Mouse (Mus musculus) Patski (cell line): ENCODE measurements at regions not wholly inside any gene's neighbourhood (a gene's known extent, or its start where the extent isn't known, plus 50 kb on each side); places are given as distances from the start of the nearest gene placed in this dataset.
A peak's percentile ranks its signal among the peaks of the same experiment; 100 is the strongest.

Experiments
- ATAC-seq: fragments of 100-300 bp; one replicate; pipeline ENCODE4 v1.8.0; 2021
- CTCF ChIA-PET: fragments of 350-600 bp; sonication (Branson Sonifier 250); formaldehyde crosslinking; loops from one replicate; lab custom pipeline; 2022; ENCODE audit warnings: inconsistent platforms; lab: Charles Lee
- POLR2A ChIA-PET: fragments of 350-600 bp; sonication (Branson Sonifier 250); formaldehyde crosslinking; loops from one replicate; lab custom pipeline; 2022; ENCODE audit warnings: antibody characterized with exemption, inconsistent platforms; lab: Charles Lee
- DNase-seq: peaks from one replicate; pipeline ENCODE4 v3.0.0-alpha.2; 2011; ENCODE audit warnings: low read depth, low spot score
- H3K27me3 ChIP-seq: fragments of 371-371 bp; one replicate; pipeline ENCODE4 v1.5.1; 2021
- CTCF ChIP-seq: fragments of 100-300 bp; IDR thresholded peaks from one replicate; pipeline ENCODE4 v1.5.1; 2021
- in situ Hi-C: fragments of 300-500 bp; cut with MboI; formaldehyde crosslinking; loops from 3 replicates; pipeline ENCODE4 v1.11.1; 2018; ENCODE audit warnings: low pct_unique_long_range_greater_than_20kb, mixed read lengths

GRCm38 (mm10) chr3:128261208-128261607, 365.1 kb upstream of the Fam241a start:
- no peak for TF ChIP-seq CTCF
- H3K27me3 ChIP-seq: no peaks in the 10 kb centered on the region

DNA sequence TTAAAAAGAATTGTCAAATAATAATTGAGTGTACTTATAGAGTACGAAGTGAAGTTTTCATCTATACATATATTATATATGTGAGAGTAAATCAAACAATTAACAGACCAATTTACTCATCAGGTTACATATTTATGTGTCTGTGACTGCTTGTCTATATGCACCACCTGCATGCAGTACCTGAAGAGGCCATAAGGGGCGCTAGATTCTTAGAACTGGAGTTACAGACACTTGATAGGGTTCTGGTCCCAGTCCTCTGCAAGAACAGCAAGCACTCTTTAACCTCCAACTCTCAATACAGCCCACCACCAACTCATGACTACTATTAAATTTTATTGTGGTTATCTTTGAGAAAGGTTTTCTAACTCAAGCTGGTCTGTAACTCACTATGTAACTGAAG, 351.7 kb upstream of the Fam241a start:
- peak; percentile 45 for TF ChIP-seq CTCF
- ATAC-seq (no peak), DNase-seq (no peak)
- POLR2A ChIA-PET: no interaction called here
- CTCF ChIA-PET: interaction anchor here (0.5 to 2.0 kb wide), 5 partner anchors 8 to 117 kb away, joined by 3 to 6 read pairs (median 3); no protein-coding TSS in a partner anchor
- in situ Hi-C loops: no loop called here
- H3K27me3 ChIP-seq: no peaks in the 10 kb centered on the region

More at GRCm38 (mm10) chr3:128261208-128261607, 365.1 kb upstream of the Fam241a start:
- ChIA-PET POLR2A (no interaction called here), CTCF (interaction anchor here (1.7 kb wide), 1 partner anchor 15 kb away, joined by 3 read pairs; no protein-coding TSS in a partner anchor)
- DNase-seq (no peak), ATAC-seq (no peak)
- in situ Hi-C loops: no loop called here

DNA sequence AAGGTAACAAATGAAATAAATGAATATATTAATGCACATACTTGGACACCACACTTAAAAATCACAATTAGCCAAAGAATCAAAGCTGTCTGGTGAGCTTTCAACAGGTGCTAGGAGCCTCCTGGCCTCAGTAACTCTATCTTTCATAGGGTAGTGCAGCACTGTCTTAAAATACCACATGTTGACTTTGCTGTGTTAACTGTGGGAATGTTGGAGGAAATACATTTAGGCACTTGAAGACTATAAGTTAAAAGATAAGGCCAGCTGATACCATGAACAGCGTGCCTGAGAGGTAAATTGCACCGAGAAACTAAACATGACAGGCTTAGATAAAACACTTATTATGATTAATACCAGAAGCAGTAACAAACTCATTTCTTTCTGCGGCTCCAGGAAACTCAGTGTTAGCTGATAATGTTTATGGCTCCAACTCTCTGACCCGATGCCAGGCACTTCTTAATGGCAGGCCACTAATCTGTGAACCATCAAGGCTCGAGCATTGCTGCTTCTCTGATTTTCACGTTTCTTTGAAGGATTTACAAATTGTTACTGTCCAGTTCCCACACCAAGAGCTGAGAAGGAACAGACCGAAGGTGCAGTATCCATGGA, 343.8 kb upstream of the Fam241a start:
- no peak for TF ChIP-seq CTCF
- in situ Hi-C loops: no loop called here
- H3K27me3 ChIP-seq: peaks cover 15% of the 10 kb centered on the region
- POLR2A ChIA-PET: no interaction called here
- DNase-seq (no peak), ATAC-seq (no peak)
- CTCF ChIA-PET: interaction anchor here (1.0 to 1.3 kb wide), 2 partner anchors 8 to 47 kb away, joined by 4 to 6 read pairs; no protein-coding TSS in a partner anchor

DNA sequence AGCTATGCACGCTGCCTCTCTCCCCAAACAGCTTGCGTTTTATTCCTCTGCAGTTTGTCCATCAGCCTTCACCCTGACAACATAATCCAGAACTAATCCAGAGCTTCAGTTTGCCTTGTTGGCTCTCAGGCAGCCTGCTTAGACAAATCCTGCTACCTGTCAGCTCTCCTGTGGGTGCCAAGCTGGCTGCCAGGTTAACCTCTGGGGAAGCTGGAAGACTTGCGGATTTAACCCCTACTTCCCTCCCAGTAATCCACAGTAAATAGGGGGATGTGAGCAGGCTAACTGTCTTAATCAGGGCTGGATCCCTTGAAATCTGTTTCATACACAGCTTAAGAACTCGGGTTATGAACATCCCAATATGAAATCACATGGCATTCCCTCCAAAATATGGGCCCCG, 334.3 kb upstream of the Fam241a start:
- POLR2A ChIA-PET: no interaction called here
- no peak for TF ChIP-seq CTCF
- in situ Hi-C loops: no loop called here
- DNase-seq: no peak
- ATAC-seq: no peak
- CTCF ChIA-PET: interaction anchor here (1.4 kb wide), 1 partner anchor 8 kb away, joined by 4 read pairs; no protein-coding TSS in a partner anchor
- peaks cover 28% of the 10 kb centered on the region for H3K27me3 ChIP-seq

- POLR2A ChIA-PET: no interaction called here
- ATAC-seq (no peak), DNase-seq (no peak)
- CTCF ChIA-PET: interaction anchor here (1.1 to 1.2 kb wide), 2 partner anchors 24 to 110 kb away, joined by 3 read pairs; no protein-coding TSS in a partner anchor
- in situ Hi-C loops: no loop called here
- no peak for TF ChIP-seq CTCF
- peaks cover 15% of the 10 kb centered on the region for H3K27me3 ChIP-seq
Observed at GRCm38 (mm10) chr3:128226930-128227585, 330.9 kb upstream of the Fam241a start.

- no peak for TF ChIP-seq CTCF
- ATAC-seq (no peak), DNase-seq (no peak)
- ChIA-PET CTCF (no interaction called here), POLR2A (no interaction called here)
- in situ Hi-C loops: no loop called here
- peaks cover 10% of the 10 kb centered on the region for H3K27me3 ChIP-seq
Observed at GRCm38 (mm10) chr3:128226503-128226902, 330.4 kb upstream of the Fam241a start.

DNA sequence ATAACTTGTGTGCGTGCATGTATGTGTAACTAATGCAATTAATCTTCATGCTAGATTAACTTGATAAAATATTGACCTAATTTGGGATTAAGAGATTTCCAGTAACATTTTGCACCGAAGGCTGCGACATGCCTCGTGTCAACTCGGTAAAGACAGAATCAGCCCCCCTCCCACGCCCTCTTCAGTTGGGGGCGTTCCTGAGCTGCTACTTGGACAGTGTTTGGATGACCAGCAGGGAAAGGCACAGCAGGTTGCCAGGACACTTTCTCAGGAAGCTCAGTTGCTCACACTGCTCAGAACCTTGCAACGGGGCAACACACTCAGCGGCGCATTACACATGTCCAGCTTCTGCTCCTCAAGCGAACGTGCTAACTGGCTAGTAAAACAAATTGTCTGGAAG, 326.2 kb upstream of the Fam241a start:
- ChIA-PET POLR2A (interaction anchor here (0.7 kb wide), 1 partner anchor 16 kb away, joined by 3 read pairs; no protein-coding TSS in a partner anchor), CTCF (interaction anchor here (0.9 to 1.4 kb wide), 2 partner anchors 8 to 36 kb away, joined by 3 to 4 read pairs; no protein-coding TSS in a partner anchor)
- ATAC-seq: no peak
- in situ Hi-C loops: no loop called here
- DNase-seq: no peak
- TF ChIP-seq CTCF: no peak
- H3K27me3 ChIP-seq: peaks cover 10% of the 10 kb centered on the region

- no peak for DNase-seq
- in situ Hi-C loops: no loop called here
- POLR2A ChIA-PET: interaction anchor here (0.6 kb wide), 1 partner anchor 233 kb away, joined by 3 read pairs; no protein-coding TSS in a partner anchor
- H3K27me3 ChIP-seq: peaks cover 10% of the 10 kb centered on the region
- TF ChIP-seq CTCF: no peak
- no peak for ATAC-seq
- CTCF ChIA-PET: interaction anchor here (1.4 kb wide), 1 partner anchor 9 kb away, joined by 4 read pairs; no protein-coding TSS in a partner anchor
Observed at GRCm38 (mm10) chr3:128221625-128222024, 325.5 kb upstream of the Fam241a start.

DNA sequence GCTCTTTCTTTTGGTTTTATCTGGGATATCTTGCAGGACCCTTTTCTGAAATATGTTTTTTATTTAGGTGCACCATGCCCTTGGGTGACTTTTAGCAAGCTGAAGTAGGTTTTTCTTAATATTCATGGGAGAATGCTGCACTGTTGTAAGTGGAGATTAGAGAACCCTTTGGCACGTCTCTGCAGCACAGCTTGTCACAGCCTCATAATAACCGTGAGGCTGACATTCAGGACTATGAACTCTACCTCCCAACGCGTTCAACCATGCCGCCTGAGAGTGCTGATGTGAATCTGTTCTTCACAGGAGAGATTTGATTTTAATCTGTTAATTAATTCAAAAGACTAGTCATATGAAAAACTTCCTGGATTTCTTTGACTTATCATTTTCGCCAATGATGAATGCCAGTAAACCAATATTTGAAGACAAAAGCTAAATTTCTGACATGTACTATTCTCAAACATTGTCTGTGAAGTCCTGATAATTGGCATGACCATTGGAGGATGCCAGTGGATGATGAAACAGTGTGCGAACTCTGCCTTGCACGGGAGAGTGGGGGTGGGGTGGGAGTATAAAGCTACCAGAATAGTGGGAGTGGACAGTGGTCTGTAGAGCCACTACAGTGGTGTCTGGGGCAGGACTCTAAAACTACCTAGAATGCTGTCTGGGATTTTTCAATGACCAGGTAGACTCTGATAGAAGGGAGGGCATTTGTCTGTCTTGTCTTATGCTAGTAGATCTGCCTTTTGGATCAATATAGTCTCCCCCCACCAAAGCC, 324.8 kb upstream of the Fam241a start:
- no peak for DNase-seq
- H3K27me3 ChIP-seq: peaks cover 10% of the 10 kb centered on the region
- in situ Hi-C loops: no loop called here
- POLR2A ChIA-PET: no interaction called here
- no peak for TF ChIP-seq CTCF
- ATAC-seq: no peak
- CTCF ChIA-PET: no interaction called here

DNA sequence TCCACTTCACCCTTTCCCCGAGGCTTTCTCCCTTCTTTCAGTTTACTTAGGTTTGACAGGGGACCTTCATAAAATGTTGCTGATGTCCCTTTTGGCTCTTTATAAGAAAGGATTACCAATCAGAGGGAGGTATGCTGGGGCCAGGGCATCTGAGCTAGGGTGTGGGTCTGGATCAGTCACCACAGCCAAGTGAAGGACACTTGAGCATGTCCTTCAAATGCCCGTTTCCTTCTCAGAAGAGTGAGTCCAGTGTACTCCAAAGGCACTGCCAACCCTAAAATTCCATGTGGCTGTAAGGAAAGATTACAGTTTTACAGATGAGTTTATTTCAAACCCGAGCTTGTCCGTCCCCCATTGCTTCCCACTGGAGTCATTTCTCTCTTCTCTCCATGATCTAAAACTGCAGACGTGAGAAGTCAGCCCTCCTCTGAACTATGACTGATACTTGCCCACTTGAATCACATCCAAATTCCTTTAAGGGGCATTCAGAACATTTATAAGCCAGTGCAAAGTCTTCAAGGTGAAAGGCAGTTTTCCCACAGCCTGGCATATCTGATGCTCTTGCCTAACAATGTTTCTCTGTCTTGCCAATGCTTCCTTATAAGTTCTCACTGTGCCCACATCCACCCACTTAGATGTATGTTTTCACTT, 321.8 kb upstream of the Fam241a start:
- no peak for DNase-seq
- ATAC-seq: no peak
- in situ Hi-C loops: no loop called here
- TF ChIP-seq CTCF: no peak
- H3K27me3 ChIP-seq: no peaks in the 10 kb centered on the region
- POLR2A ChIA-PET: no interaction called here
- CTCF ChIA-PET: interaction anchor here (1.6 kb wide), 1 partner anchor 21 kb away, joined by 4 read pairs; no protein-coding TSS in a partner anchor
